Comparison of ENCODE assay signal across 8 mouse cellular contexts in the genomic region with DNA sequence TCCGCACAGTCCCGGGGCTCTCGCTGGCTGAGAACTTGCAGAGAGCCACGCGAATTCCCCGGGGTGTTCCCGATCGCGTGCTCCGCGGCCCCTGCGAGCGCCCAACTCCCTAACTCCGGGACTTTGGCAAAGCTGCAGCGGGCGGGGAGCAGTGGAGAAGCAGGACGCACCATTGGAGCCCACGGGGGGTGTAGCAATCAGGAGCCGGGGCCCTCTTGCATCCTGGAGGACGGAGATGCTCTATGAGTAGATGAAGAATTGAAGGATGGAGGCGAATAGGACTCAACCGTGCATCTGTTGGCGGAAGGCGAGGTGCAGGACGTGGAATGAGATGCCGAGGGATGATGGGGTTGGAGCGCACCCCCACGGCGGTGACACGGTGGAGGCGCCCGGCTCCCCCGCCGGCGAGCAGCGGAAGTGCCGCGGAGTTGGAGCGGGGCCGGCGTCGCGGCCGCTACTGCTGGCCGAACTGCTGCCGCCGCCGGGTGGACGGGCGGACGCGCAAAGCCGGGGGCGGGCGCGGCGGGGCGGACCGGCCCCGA. TPM values are rescaled to one million over a fixed set of nuclear protein-coding genes. Genes with fewer than 3 reads are reported as not detected.
DNase-seq lines count a peak whose midpoint lies in the region; ATAC-seq and TF ChIP-seq lines count a peak whose summit lies in the region.

TSS of gene Galnt10 (plus strand) at position 425 of the 542 bp plus-strand sequence.

- peak; percentile 65 for TF ChIP-seq CTCF in gastrocnemius, adult 2 months (IDR thresholded peaks at IDR 0.05)

- peak within 1 kb of the TSS; percentile 97 for H3K4me2 ChIP-seq in hindbrain, embryonic 16.5 days (ENCODE audit: low read length)

- intact Hi-C loops in gastrocnemius, adult 2 months (cut with DNase I): loop anchor here (5.0 kb wide), 2 partner anchors 42 to 82 kb away; no protein-coding TSS in a partner anchor

- peaks cover 18% of the 10 kb centered on the region for H3K4me1 ChIP-seq in hindbrain, embryonic 16.5 days (ENCODE audit: control insufficient read depth, insufficient read depth, low read depth, low read length)

- H3K9ac ChIP-seq in hindbrain, embryonic 16.5 days (ENCODE audit: low read depth, low read length): peak within 1 kb of the TSS; percentile 92

- no peaks in the 10 kb centered on the region for H3K36me3 ChIP-seq in hindbrain, embryonic 16.5 days (ENCODE audit: control insufficient read depth, insufficient read depth, low read length)

- under 1% methylated on average over 58 of the region's 60 CpGs for WGBS in hindbrain, embryonic 16.5 days

- H3K4me3 ChIP-seq in gastrocnemius, adult 2 months: peak within 1 kb of the TSS; percentile 91
- H3K4me3 ChIP-seq in hindbrain, embryonic 16.5 days (ENCODE audit: low read length): peak within 1 kb of the TSS; percentile 86

- peak within 1 kb of the TSS; percentile 92 for H3K27ac ChIP-seq in gastrocnemius, adult 2 months
- H3K27ac ChIP-seq in hindbrain, embryonic 16.5 days (ENCODE audit: low read depth, low read length): peak within 1 kb of the TSS; percentile 86

- no peaks in the 10 kb centered on the region for H3K27me3 ChIP-seq in hindbrain, embryonic 16.5 days (replicated peaks; ENCODE audit: control insufficient read depth, insufficient read depth, low read length)

- peak; percentile 87 for ATAC-seq in common myeloid progenitor, adult 5-6 weeks (replicated peaks; ENCODE audit: low read depth, poor library complexity, severe bottlenecking)
- ATAC-seq in hindbrain, embryonic 16.5 days: peak; percentile 93

- DNase-seq in ZHBTc4 (ENCODE audit: low read depth, low spot score): peak; percentile 89
- DNase-seq in gastrocnemius, adult 2 months: peak; percentile 95
- DNase-seq in left cerebral cortex, adult 11 months (ENCODE audit: low spot score): peak; percentile 70
- peak; percentile 90 to 93 for DNase-seq in lung, postnatal 4 days
- DNase-seq in retina, postnatal 1 day: peak; percentile 94
- DNase-seq in thymus, postnatal 4 days: peak; percentile 92

- no peaks in the 10 kb centered on the region for H3K9me3 ChIP-seq in hindbrain, embryonic 16.5 days (ENCODE audit: control insufficient read depth, low read length)

RNA-seq across cellular contexts. Expression of gene Galnt10, which starts in this region (rescaled TPM):
- 9.2 and 15.1 TPM in 2 replicates for total RNA-seq in common myeloid progenitor, adult 5-6 weeks (2017)
- total RNA-seq in gastrocnemius, adult 2 months (2021): 1 to 10 TPM; 5.1 to 6.4 TPM
- 12.3 and 13.1 TPM in 2 replicates for polyA plus RNA-seq in hindbrain, embryonic 16.5 days (2015; fragmentation: Nextera tagmentation; extraction: Ambion mirVana)

Comparison
In these comparisons a context has a peak if more than half of its experiments do, and no peak if none do; other contexts are left out.
1. Peak in every context shown above with its lines: DNase-seq, ATAC-seq, H3K4me3 ChIP-seq and H3K27ac ChIP-seq.